Mouse (Mus musculus): ENCODE measurements around the gene Atp2a2. TPM values are rescaled to one million over a fixed set of nuclear protein-coding genes. Genes with fewer than 3 reads are reported as not detected.

Atp2a2 gene
- polyA plus RNA-seq, 1 experiment from 2014 or later = 36.7 TPM

DNA sequence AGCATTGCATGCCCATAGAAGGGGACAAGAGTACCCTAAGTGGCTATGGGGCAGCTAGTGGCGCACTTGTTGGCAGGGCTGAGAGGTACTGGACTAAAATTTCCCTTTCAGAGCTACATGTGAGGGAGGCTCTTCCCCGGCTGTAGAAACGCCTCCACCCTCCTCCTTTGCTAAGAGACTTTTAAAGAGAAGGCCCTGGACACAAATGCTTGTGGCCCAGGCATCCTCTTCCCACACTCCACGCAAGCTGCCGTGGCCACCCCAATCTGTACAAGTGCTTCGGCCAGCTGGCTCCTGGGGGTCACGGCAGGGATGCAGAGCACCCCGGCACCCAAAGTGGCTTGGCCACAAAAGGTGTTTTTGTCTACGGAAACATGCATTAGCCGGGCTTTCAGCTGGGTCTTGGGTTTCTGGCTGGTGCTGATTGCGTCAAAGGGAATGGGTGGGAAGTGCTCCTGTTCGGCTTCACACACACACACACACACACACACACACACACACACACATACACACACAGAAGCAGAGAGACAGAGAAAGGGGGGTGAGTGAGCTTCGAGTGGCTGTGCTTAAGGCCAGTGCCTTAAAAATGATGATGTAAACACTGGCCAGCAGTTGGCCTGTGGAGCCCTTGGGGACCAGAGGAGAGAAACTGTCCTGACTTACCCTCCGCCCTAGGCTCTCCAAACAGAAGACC is 23.4 kb upstream of the Atp2a2 start:
- Histone ChIP-seq H3K4me3 (ENCODE audit: low read depth, low read length) (no peak overlapping the region), H3K9me3 (ENCODE audit: control insufficient read depth, low read length) (no peaks in the 10 kb centered on the region), H3K27ac (replicated peaks; ENCODE audit: low read depth, low read length) (no peak overlapping the region), H3K27me3 (ENCODE audit: control insufficient read depth, insufficient read depth, low read length) (no peaks in the 10 kb centered on the region), H3K36me3 (ENCODE audit: control insufficient read depth, insufficient read depth, low read length) (no peaks in the 10 kb centered on the region), H3K4me1 (ENCODE audit: control insufficient read depth, insufficient read depth, low read length) (peaks cover 22% of the 10 kb centered on the region; the same call in 1 of the 2 replicates), H3K9ac (ENCODE audit: low read length) (no peak overlapping the region), H3K4me2 (ENCODE audit: low read depth, severe bottlenecking) (no peak overlapping the region)
- 80% methylated on average over 14 of the region's 14 CpGs for WGBS
- ATAC-seq (ENCODE audit: insufficient number of reproducible peaks, low FRiP score, low TSS enrichment, low read depth) (no peak), DNase-seq (ENCODE audit: low spot score) (no peak)

DNA sequence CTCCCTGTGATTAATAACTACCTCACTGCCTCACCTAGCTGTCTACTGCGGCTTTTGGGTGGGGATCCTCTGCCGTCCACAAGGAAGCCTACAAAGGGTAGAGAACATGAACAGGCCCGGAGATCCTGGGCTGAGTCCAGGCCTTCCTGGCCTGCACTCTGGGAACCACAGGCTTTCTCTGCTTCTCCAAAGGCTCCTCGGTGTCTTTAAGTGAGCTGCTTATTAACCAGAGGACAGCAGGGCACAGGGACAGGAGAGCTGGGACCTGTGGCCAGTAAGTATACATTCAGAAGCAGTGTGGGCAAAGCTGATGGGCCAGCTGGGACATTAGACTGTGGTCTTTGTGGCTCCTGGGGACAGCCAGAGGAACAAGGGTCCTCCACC is 22.8 kb upstream of the Atp2a2 start:
- Histone ChIP-seq H3K27me3 (ENCODE audit: control insufficient read depth, insufficient read depth, low read length) (no peaks in the 10 kb centered on the region), H3K27ac (replicated peaks; ENCODE audit: low read depth, low read length) (no peak overlapping the region), H3K4me3 (ENCODE audit: low read depth, low read length) (no peak overlapping the region), H3K9ac (ENCODE audit: low read length) (no peak overlapping the region), H3K4me1 (ENCODE audit: control insufficient read depth, insufficient read depth, low read length) (peaks cover 19% of the 10 kb centered on the region; the same call in 1 of the 2 replicates), H3K36me3 (ENCODE audit: control insufficient read depth, insufficient read depth, low read length) (no peaks in the 10 kb centered on the region), H3K9me3 (ENCODE audit: control insufficient read depth, low read length) (no peaks in the 10 kb centered on the region), H3K4me2 (ENCODE audit: low read depth, severe bottlenecking) (no peak overlapping the region)
- DNase-seq (ENCODE audit: low spot score) = no peak
- 80% methylated on average over 4 of the region's 4 CpGs for WGBS
- no peak for ATAC-seq (ENCODE audit: insufficient number of reproducible peaks, low FRiP score, low TSS enrichment, low read depth)

- H3K9ac ChIP-seq (ENCODE audit: low read length) = no peak overlapping the region
- H3K4me2 ChIP-seq (ENCODE audit: low read depth, severe bottlenecking) = no peak overlapping the region
- 85% methylated on average over 3 of the region's 3 CpGs for WGBS
- no peaks in the 10 kb centered on the region for H3K9me3 ChIP-seq (ENCODE audit: control insufficient read depth, low read length)
- H3K36me3 ChIP-seq (ENCODE audit: control insufficient read depth, insufficient read depth, low read length) = no peaks in the 10 kb centered on the region
- no peaks in the 10 kb centered on the region for H3K27me3 ChIP-seq (ENCODE audit: control insufficient read depth, insufficient read depth, low read length)
- ATAC-seq (ENCODE audit: insufficient number of reproducible peaks, low FRiP score, low TSS enrichment, low read depth) (no peak), DNase-seq (ENCODE audit: low spot score) (no peak)
- no peak overlapping the region for H3K4me3 ChIP-seq (ENCODE audit: low read depth, low read length)
- H3K4me1 ChIP-seq (ENCODE audit: control insufficient read depth, insufficient read depth, low read length) = peaks cover 19% of the 10 kb centered on the region; the same call in 1 of the 2 replicates
- H3K27ac ChIP-seq (replicated peaks; ENCODE audit: low read depth, low read length) = no peak overlapping the region
Observed at GRCm38 (mm10) chr5:122524244-122524643, 22.2 kb upstream of the Atp2a2 start.

DNA sequence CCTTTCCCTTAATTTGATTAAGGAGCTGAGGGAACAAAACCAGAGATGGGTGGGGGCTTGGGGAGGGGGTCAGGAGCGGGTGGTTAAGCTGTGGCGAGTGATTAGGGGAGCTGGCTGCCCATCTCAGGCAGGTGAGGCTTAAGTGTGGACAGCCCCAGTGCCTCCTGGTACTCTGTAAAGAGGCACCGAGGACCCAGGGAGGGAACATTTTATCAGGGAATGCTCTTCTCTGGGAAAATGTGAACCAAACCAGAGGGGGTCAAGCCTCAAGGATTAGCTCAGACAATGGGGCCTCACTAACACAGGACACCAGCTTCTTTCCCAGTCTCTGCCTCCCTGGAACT is 19.1 kb upstream of the Atp2a2 start:
- H3K27ac ChIP-seq (replicated peaks; ENCODE audit: low read depth, low read length) = no peak overlapping the region

DNA sequence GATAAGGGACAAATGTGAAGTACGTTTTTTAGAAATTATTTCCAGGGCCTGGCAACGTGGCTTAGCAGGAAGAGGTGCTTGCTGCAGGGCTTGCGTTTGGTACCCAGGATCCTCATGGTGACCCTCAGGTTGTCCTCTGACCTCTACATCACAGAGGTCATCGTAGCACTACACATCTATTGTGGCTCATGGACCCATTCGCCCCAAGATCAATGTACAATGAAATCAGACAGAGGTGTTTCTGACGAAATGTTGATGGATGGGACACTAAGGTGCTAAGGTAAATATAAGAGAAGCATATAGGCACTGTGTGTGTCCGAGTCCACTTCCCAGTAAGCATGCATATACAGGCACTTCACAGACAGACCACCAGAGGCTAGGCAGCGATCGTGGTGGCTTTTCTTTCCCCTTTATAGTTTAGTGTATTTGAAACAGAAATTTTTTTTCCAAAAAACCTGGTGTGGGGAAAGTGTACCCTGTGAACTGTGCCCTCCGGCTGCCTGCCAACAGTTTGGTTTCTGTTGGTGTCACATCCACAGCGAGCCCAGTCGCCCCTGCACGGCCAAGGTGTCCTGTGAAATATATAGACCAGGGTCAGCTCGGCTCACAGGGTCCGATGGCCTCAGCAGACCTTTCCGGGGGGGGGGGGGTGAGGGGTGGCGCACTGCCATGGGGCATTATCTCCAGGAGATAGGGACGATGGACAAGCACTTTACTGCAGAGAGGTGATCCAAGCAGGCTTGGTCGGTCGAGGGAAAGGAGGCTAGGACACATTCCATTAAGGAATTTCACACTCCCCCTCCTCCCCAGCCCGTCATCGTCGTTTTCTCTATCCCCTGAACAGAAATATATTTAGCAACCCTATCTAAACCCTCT is 18.5 kb upstream of the Atp2a2 start:
- H3K4me2 ChIP-seq (ENCODE audit: low read depth, severe bottlenecking) = no peak overlapping the region
- H3K36me3 ChIP-seq (ENCODE audit: control insufficient read depth, insufficient read depth, low read length) = no peaks in the 10 kb centered on the region
- no peaks in the 10 kb centered on the region for H3K9me3 ChIP-seq (ENCODE audit: control insufficient read depth, low read length)
- ATAC-seq (ENCODE audit: insufficient number of reproducible peaks, low FRiP score, low TSS enrichment, low read depth) (no peak), DNase-seq (ENCODE audit: low spot score) (no peak)
- H3K9ac ChIP-seq (ENCODE audit: low read length) = no peak overlapping the region
- no peaks in the 10 kb centered on the region for H3K4me1 ChIP-seq (ENCODE audit: control insufficient read depth, insufficient read depth, low read length)
- no peak overlapping the region for H3K4me3 ChIP-seq (ENCODE audit: low read depth, low read length)
- H3K27ac ChIP-seq (replicated peaks; ENCODE audit: low read depth, low read length) = no peak overlapping the region
- WGBS = 54% methylated on average over 23 of the region's 23 CpGs
- H3K27me3 ChIP-seq (ENCODE audit: control insufficient read depth, insufficient read depth, low read length) = no peaks in the 10 kb centered on the region

More for the DNA sequence above, 19.1 kb upstream of the Atp2a2 start:
- ATAC-seq (ENCODE audit: insufficient number of reproducible peaks, low FRiP score, low TSS enrichment, low read depth) (no peak), DNase-seq (ENCODE audit: low spot score) (no peak)
- H3K4me2 ChIP-seq (ENCODE audit: low read depth, severe bottlenecking) = no peak overlapping the region
- no peaks in the 10 kb centered on the region for H3K9me3 ChIP-seq (ENCODE audit: control insufficient read depth, low read length)
- H3K4me1 ChIP-seq (ENCODE audit: control insufficient read depth, insufficient read depth, low read length) = 0 out of 2 replicates have a peak, but pooled peaks cover 2% of the 10 kb centered on the region
- H3K36me3 ChIP-seq (ENCODE audit: control insufficient read depth, insufficient read depth, low read length) = no peaks in the 10 kb centered on the region
- 54% methylated on average over 3 of the region's 3 CpGs for WGBS
- no peaks in the 10 kb centered on the region for H3K27me3 ChIP-seq (ENCODE audit: control insufficient read depth, insufficient read depth, low read length)
- H3K4me3 ChIP-seq (ENCODE audit: low read depth, low read length) = no peak overlapping the region
- no peak overlapping the region for H3K9ac ChIP-seq (ENCODE audit: low read length)

DNA sequence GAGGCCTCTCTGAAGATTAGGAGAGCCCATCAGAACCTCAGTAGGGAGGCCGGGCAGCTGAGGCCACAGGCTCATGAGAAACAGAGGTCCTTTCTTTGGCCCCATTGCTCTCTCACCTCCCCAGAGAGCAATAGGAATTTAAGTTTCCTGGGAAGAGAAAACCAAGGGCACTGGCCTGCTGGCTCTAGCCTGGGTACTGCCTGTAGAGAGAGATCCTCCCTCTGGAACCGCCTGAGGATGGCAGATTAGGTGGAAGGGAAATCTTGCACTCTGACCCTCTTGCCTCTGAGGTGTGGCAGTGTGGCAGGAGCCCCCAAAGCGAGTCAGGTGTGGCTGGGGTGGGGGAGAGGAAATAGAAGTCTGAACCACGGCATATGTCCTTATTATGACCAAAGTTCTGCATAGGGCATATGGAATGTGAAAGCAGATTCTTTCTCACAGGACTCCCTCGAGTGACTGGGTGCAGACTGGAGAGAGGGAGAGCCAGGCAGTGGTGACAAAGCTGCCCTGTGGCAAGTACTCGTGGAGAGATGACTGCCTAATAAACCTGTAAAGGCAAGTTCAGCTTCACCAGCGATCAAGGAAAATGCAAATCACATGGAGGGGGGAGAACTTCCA is 17.1 kb upstream of the Atp2a2 start:
- no peaks in the 10 kb centered on the region; the same call in 1 of the 2 replicates for H3K4me1 ChIP-seq (ENCODE audit: control insufficient read depth, insufficient read depth, low read length)
- H3K9ac ChIP-seq (ENCODE audit: low read length) = peak overlapping the region; percentile 30; the same call in 1 of the 2 replicates
- no peak overlapping the region for H3K27ac ChIP-seq (replicated peaks; ENCODE audit: low read depth, low read length)

DNA sequence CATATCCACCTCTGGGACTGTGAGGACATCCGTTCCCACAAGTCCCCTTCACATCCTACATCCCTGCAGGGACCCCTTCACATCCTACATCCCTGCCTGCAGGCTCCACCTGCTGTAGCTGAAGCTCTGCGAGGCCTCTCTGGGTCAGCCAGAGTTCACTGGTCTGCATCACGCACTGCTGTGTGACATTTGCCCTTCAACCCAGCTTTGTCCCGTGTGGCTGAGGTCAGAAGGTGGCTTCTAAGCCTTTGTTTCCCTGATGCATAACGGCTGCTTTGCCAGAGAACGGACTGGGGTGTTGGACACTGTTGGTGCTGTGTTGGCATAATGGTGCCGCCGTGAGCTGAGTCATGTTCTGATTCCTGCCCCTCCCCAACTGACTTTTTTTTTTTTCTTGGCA is 16.2 kb upstream of the Atp2a2 start:
- ATAC-seq (ENCODE audit: insufficient number of reproducible peaks, low FRiP score, low TSS enrichment, low read depth) = no peak
- H3K4me2 ChIP-seq (ENCODE audit: low read depth, severe bottlenecking) = no peak overlapping the region
- H3K4me3 ChIP-seq (ENCODE audit: low read depth, low read length) = no peak overlapping the region
- H3K36me3 ChIP-seq (ENCODE audit: control insufficient read depth, insufficient read depth, low read length) = no peaks in the 10 kb centered on the region
- no peaks in the 10 kb centered on the region for H3K9me3 ChIP-seq (ENCODE audit: control insufficient read depth, low read length)
- no peak overlapping the region for H3K9ac ChIP-seq (ENCODE audit: low read length)
- no peak overlapping the region for H3K27ac ChIP-seq (replicated peaks; ENCODE audit: low read depth, low read length)
- H3K4me1 ChIP-seq (ENCODE audit: control insufficient read depth, insufficient read depth, low read length) = peaks cover 5% of the 10 kb centered on the region
- WGBS = 37% methylated on average over 8 of the region's 8 CpGs
- no peaks in the 10 kb centered on the region for H3K27me3 ChIP-seq (ENCODE audit: control insufficient read depth, insufficient read depth, low read length)
- DNase-seq (ENCODE audit: low spot score) = no peak

More for the DNA sequence above, 17.1 kb upstream of the Atp2a2 start:
- Histone ChIP-seq H3K4me2 (ENCODE audit: low read depth, severe bottlenecking) (no peak overlapping the region), H3K4me3 (ENCODE audit: low read depth, low read length) (no peak overlapping the region), H3K27me3 (ENCODE audit: control insufficient read depth, insufficient read depth, low read length) (no peaks in the 10 kb centered on the region), H3K36me3 (ENCODE audit: control insufficient read depth, insufficient read depth, low read length) (no peaks in the 10 kb centered on the region), H3K9me3 (ENCODE audit: control insufficient read depth, low read length) (no peaks in the 10 kb centered on the region)
- ATAC-seq (ENCODE audit: insufficient number of reproducible peaks, low FRiP score, low TSS enrichment, low read depth) = no peak
- WGBS = 41% methylated on average over 7 of the region's 7 CpGs
- no peak for DNase-seq (ENCODE audit: low spot score)

GRCm38 (mm10) chr5:122516901-122517300 is 14.9 kb upstream of the Atp2a2 start:
- Histone ChIP-seq H3K9me3 (ENCODE audit: control insufficient read depth, low read length) (no peaks in the 10 kb centered on the region), H3K4me2 (ENCODE audit: low read depth, severe bottlenecking) (no peak overlapping the region), H3K4me3 (ENCODE audit: low read depth, low read length) (no peak overlapping the region), H3K36me3 (ENCODE audit: control insufficient read depth, insufficient read depth, low read length) (no peaks in the 10 kb centered on the region), H3K4me1 (ENCODE audit: control insufficient read depth, insufficient read depth, low read length) (peaks cover 5% of the 10 kb centered on the region), H3K9ac (ENCODE audit: low read length) (no peak overlapping the region), H3K27me3 (ENCODE audit: control insufficient read depth, insufficient read depth, low read length) (no peaks in the 10 kb centered on the region), H3K27ac (replicated peaks; ENCODE audit: low read depth, low read length) (no peak overlapping the region)
- 85% methylated on average over 5 of the region's 5 CpGs for WGBS
- ATAC-seq (ENCODE audit: insufficient number of reproducible peaks, low FRiP score, low TSS enrichment, low read depth) = no peak
- DNase-seq (ENCODE audit: low spot score) = no peak

Data from limb, embryonic 11.5 days (tissue).